Mouse (Mus musculus): Measurements from ENCODE around the gene Gckr. TPM values are rescaled to one million over a fixed set of nuclear protein-coding genes. Genes with fewer than 3 reads are reported as not detected.

The Gckr gene
- total and polyA plus RNA-seq, 3 experiments = not detected

GRCm38 (mm10) chr5:31279245-31279988 lies 17.8 kb upstream of the Gckr start:
- no peak overlapping the region for H3K4me3 ChIP-seq (replicated peaks in 1 of 3; ENCODE audit: low read depth in 2 of 3, low read length in 2 of 3, poor library complexity in 1 of 3)
- no peaks in the 10 kb centered on the region for H3K4me1 ChIP-seq (ENCODE audit: control insufficient read depth in 1 of 2, insufficient read depth in 2 of 2)
- no peak for DNase-seq (ENCODE audit: extremely low read depth)
- H3K27ac ChIP-seq (ENCODE audit: insufficient read depth, low read depth) = no peak overlapping the region
- H3K36me3 ChIP-seq (replicated peaks in 1 of 2; ENCODE audit: control insufficient read depth in 1 of 2, insufficient read depth in 1 of 2, low read length in 1 of 2) = peaks cover 31 to 67% of the 10 kb centered on the region in 2 experiments
- H3K27me3 ChIP-seq (replicated peaks) = no peaks in the 10 kb centered on the region
- dilution Hi-C loops (cut with MboI; ENCODE audit: extremely low pct_ligation_motif_present, extremely low pct_unique_long_range_greater_than_20kb, low sequenced_read_pairs) = no loop called here
- H3K4me2 ChIP-seq (ENCODE audit: insufficient read depth, low read depth, poor library complexity, severe bottlenecking) = no peak overlapping the region
- no peaks in the 10 kb centered on the region for H3K79me2 ChIP-seq (replicated peaks; ENCODE audit: control insufficient read depth, extremely low read depth, insufficient read depth, poor library complexity, severe bottlenecking)
- in situ Hi-C loops (cut with MboI; ENCODE audit: low pct_ligation_motif_present, low pct_unique_long_range_greater_than_20kb, low sequenced_read_pairs) = no loop called here
- H3K9me3 ChIP-seq (replicated peaks; ENCODE audit: low read length) = no peaks in the 10 kb centered on the region
- no peak overlapping the region for H3K9ac ChIP-seq (ENCODE audit: insufficient read depth, low read depth)
- TF ChIP-seq CHD1 (IDR thresholded peaks at IDR 0.05; ENCODE audit: low read depth, low read length) = no peak
- TF ChIP-seq POLR2AphosphoS2 (IDR thresholded peaks at IDR 0.05; ENCODE audit: low read depth, low read length) = no peak
- TF ChIP-seq PAX5 (IDR thresholded peaks at IDR 0.05; ENCODE audit: low read length) = no peak
- no peak for TF ChIP-seq MEF2A (IDR thresholded peaks at IDR 0.05; ENCODE audit: borderline replicate concordance, low read depth, low read length)
- no peak for TF ChIP-seq TBP (conservative IDR thresholded peaks at IDR 0.05; ENCODE audit: low read depth, low read length)
- TF ChIP-seq MAFK (IDR thresholded peaks at IDR 0.05; ENCODE audit: insufficient replicate concordance, low read length) = no peak
- no peak for TF ChIP-seq USF1 (IDR thresholded peaks at IDR 0.05; ENCODE audit: low read depth, low read length)
- no peak for TF ChIP-seq BHLHE40 (IDR thresholded peaks at IDR 0.05; ENCODE audit: low read depth, low read length)
- TF ChIP-seq ZC3H11A (IDR thresholded peaks at IDR 0.05; ENCODE audit: low read depth, low read length) = no peak
- no peak for TF ChIP-seq MAZ (IDR thresholded peaks at IDR 0.05; ENCODE audit: low read depth, low read length)
- TF ChIP-seq CHD2 (IDR thresholded peaks at IDR 0.05; ENCODE audit: low read length) = no peak
- no peak for TF ChIP-seq POLR2A (IDR thresholded peaks at IDR 0.05; ENCODE audit: low read depth, low read length)
- TF ChIP-seq SMC3 (IDR thresholded peaks at IDR 0.05; ENCODE audit: low read depth, low read length) = no peak
- TF ChIP-seq RCOR1 (conservative IDR thresholded peaks at IDR 0.05; ENCODE audit: low read depth, low read length) = no peak
- no peak for TF ChIP-seq NELFE (IDR thresholded peaks at IDR 0.05; ENCODE audit: low read depth, low read length)
- no peak for TF ChIP-seq JUN (IDR thresholded peaks at IDR 0.05; ENCODE audit: insufficient read depth, low read depth, low read length)
- no peak for TF ChIP-seq MXI1 (IDR thresholded peaks at IDR 0.05; ENCODE audit: low read depth, low read length)
- no peak for TF ChIP-seq HCFC1 (IDR thresholded peaks at IDR 0.05; ENCODE audit: low read depth, low read length)
- TF ChIP-seq UBTF (IDR thresholded peaks at IDR 0.05; ENCODE audit: low read depth, low read length) = no peak

DNA sequence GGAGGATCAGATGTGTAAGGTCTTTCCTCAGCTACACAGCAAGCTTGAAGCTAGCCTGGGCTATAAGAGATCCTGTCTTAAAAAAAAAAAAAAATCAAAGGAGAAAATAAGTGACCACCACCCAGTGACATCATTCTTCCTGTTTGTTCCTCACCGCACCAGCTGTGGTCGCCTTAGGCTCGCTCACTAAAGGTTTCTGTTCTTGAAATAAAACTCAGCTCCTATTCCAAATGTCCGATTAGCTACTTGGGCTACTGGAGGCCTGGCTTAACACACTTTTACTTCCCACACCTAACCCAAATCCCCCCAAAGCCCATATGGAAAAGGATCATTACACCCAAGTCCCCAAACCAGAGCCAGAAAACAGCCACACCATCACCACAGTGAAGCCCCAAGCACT lies 9.0 kb upstream of the Gckr start:
- peak overlapping the region; percentile 14; the same call in 1 of the 2 replicates for H3K9ac ChIP-seq (ENCODE audit: insufficient read depth, low read depth)
- H3K27ac ChIP-seq (ENCODE audit: insufficient read depth, low read depth) = peak overlapping the region; percentile 26
- peak; percentile 76 for TF ChIP-seq JUN (IDR thresholded peaks at IDR 0.05; ENCODE audit: insufficient read depth, low read depth, low read length)
- 0 out of 2 replicates have a peak, but pooled peaks have one; percentile 0 for TF ChIP-seq TCF12 (IDR thresholded peaks at IDR 0.05; ENCODE audit: low read depth, low read length)
- no peak for TF ChIP-seq ZC3H11A (IDR thresholded peaks at IDR 0.05; ENCODE audit: low read depth, low read length)
- no peak for TF ChIP-seq POLR2AphosphoS2 (IDR thresholded peaks at IDR 0.05; ENCODE audit: low read depth, low read length)
- no peak for TF ChIP-seq ELF1 (IDR thresholded peaks at IDR 0.05; ENCODE audit: low read depth, low read length)
- no peak for TF ChIP-seq RCOR1 (conservative IDR thresholded peaks at IDR 0.05; ENCODE audit: low read depth, low read length)
- TF ChIP-seq SIN3A (IDR thresholded peaks at IDR 0.05; ENCODE audit: low read length) = no peak
- TF ChIP-seq MXI1 (IDR thresholded peaks at IDR 0.05; ENCODE audit: low read depth, low read length) = no peak
- no peak for TF ChIP-seq ZMIZ1 (IDR thresholded peaks at IDR 0.05; ENCODE audit: low read depth, low read length)
- no peak for TF ChIP-seq MAFK (IDR thresholded peaks at IDR 0.05; ENCODE audit: insufficient replicate concordance, low read length)
- TF ChIP-seq PAX5 (IDR thresholded peaks at IDR 0.05; ENCODE audit: low read length) = no peak
- peak; percentile 57; the same call in 1 of the 2 replicates for TF ChIP-seq ETS1 (conservative IDR thresholded peaks at IDR 0.05; ENCODE audit: low read depth, low read length)
- TF ChIP-seq ZNF384 (IDR thresholded peaks at IDR 0.05; ENCODE audit: low read depth, low read length) = peak; percentile 92
- peak; percentile 6; the same call in 1 of the 2 replicates for TF ChIP-seq IRF4 (IDR thresholded peaks at IDR 0.05; ENCODE audit: low read depth, low read length)
- no peak for TF ChIP-seq ZKSCAN1 (IDR thresholded peaks at IDR 0.05; ENCODE audit: borderline replicate concordance, low read depth, low read length)
- TF ChIP-seq UBTF (IDR thresholded peaks at IDR 0.05; ENCODE audit: low read depth, low read length) = no peak
- peak; percentile 48; the same call in 1 of the 2 replicates for TF ChIP-seq EP300 (IDR thresholded peaks at IDR 0.05; ENCODE audit: low read length)
- TF ChIP-seq BHLHE40 (IDR thresholded peaks at IDR 0.05; ENCODE audit: low read depth, low read length) = no peak
- no peak for TF ChIP-seq E2F4 (IDR thresholded peaks at IDR 0.05; ENCODE audit: insufficient replicate concordance, low read depth, low read length)
- no peak for TF ChIP-seq USF1 (IDR thresholded peaks at IDR 0.05; ENCODE audit: low read depth, low read length)
- 0 out of 2 replicates have a peak, but pooled peaks have one; percentile 9 for TF ChIP-seq MEF2A (IDR thresholded peaks at IDR 0.05; ENCODE audit: borderline replicate concordance, low read depth, low read length)
- no peak for TF ChIP-seq SMC3 (IDR thresholded peaks at IDR 0.05; ENCODE audit: low read depth, low read length)

More for the DNA sequence above, 9.0 kb upstream of the Gckr start:
- Histone ChIP-seq H3K79me2 (replicated peaks; ENCODE audit: control insufficient read depth, extremely low read depth, insufficient read depth, poor library complexity, severe bottlenecking) (no peaks in the 10 kb centered on the region), H3K9me3 (replicated peaks; ENCODE audit: low read length) (no peaks in the 10 kb centered on the region), H3K27me3 (replicated peaks) (peaks cover 13% of the 10 kb centered on the region), H3K4me2 (ENCODE audit: insufficient read depth, low read depth, poor library complexity, severe bottlenecking) (peak overlapping the region; percentile 35), H3K4me3 (replicated peaks in 1 of 3; ENCODE audit: low read depth in 2 of 3, low read length in 2 of 3, poor library complexity in 1 of 3) (no peak overlapping the region), H3K4me1 (ENCODE audit: control insufficient read depth in 1 of 2, insufficient read depth in 2 of 2) (peaks cover 9 to 33% of the 10 kb centered on the region in 2 experiments; a peak in 3 of 4 replicates), H3K36me3 (replicated peaks in 1 of 2; ENCODE audit: control insufficient read depth in 1 of 2, insufficient read depth in 1 of 2, low read length in 1 of 2) (peaks cover 19 to 31% of the 10 kb centered on the region in 2 experiments)
- dilution Hi-C loops (cut with MboI; ENCODE audit: extremely low pct_ligation_motif_present, extremely low pct_unique_long_range_greater_than_20kb, low sequenced_read_pairs) = no loop called here
- peak; percentile 45 for DNase-seq (ENCODE audit: extremely low read depth)
- in situ Hi-C loops (cut with MboI; ENCODE audit: low pct_ligation_motif_present, low pct_unique_long_range_greater_than_20kb, low sequenced_read_pairs) = no loop called here

All from CH12.LX (cell line).